Mouse (Mus musculus): ENCODE results near the gene Ewsr1. TPM values are rescaled to one million over a fixed set of nuclear protein-coding genes. Genes with fewer than 3 reads are reported as not detected.

The Ewsr1 gene
- polyA plus RNA-seq, 1 experiment from 2014 or later: 903 TPM

- Histone ChIP-seq H3K27me3 (ENCODE audit: low read depth, poor library complexity, severe bottlenecking) (no peaks in the 10 kb centered on the region), H3K4me3 (no peak overlapping the region), H3K4me1 (no peaks in the 10 kb centered on the region), H3K36me3 (peaks cover 87% of the 10 kb centered on the region), H3K27ac (replicated peaks) (no peak overlapping the region), H3K9me3 (replicated peaks) (no peaks in the 10 kb centered on the region)
- 98% methylated on average over 1 of the region's 1 CpGs for WGBS
- no peak for DNase-seq (ENCODE audit: low spot score)
These were observed 74.0 kb downstream of the Ewsr1 start for GRCm38 (mm10) chr11:5025108-5025507.

Small RNA genes within 50 kb of the gene (microRNA-seq; reads per million reads assigned to microRNA genes)
- gene Gm47296: 0.90 reads per million

Other genes with a start within 250 kb of the Ewsr1 start
- gene Nf2, start 249.7 kb downstream of the Ewsr1 start, polyA plus RNA-seq (2016; fragmentation: Nextera tagmentation; extraction: Ambion mirVana): 55.5 and 65.1 TPM in 2 replicates
- 70.8 and 81.2 TPM in 2 replicates for gene Nipsnap1, start 225.3 kb downstream of the Ewsr1 start, polyA plus RNA-seq (2016; fragmentation: Nextera tagmentation; extraction: Ambion mirVana)
- gene Thoc5, start 203.9 kb downstream of the Ewsr1 start, polyA plus RNA-seq (2016; fragmentation: Nextera tagmentation; extraction: Ambion mirVana): 54.9 and 57.9 TPM in 2 replicates
- gene Nefh, start 151.2 kb downstream of the Ewsr1 start, polyA plus RNA-seq (2016; fragmentation: Nextera tagmentation; extraction: Ambion mirVana): 0.23 and 0.29 TPM in 2 replicates
- gene Ap1b1, start 112.4 kb downstream of the Ewsr1 start, polyA plus RNA-seq (2016; fragmentation: Nextera tagmentation; extraction: Ambion mirVana): 62.2 and 68.4 TPM in 2 replicates
- 0.44 and 1.2 TPM in 2 replicates for gene Rasl10a, start 41.1 kb downstream of the Ewsr1 start, polyA plus RNA-seq (2016; fragmentation: Nextera tagmentation; extraction: Ambion mirVana)
- 22.0 and 23.6 TPM in 2 replicates for gene Gas2l1, start 33.9 kb downstream of the Ewsr1 start, polyA plus RNA-seq (2016; fragmentation: Nextera tagmentation; extraction: Ambion mirVana)
- gene Rhbdd3, start 340 bp downstream of the Ewsr1 start, polyA plus RNA-seq (2016; fragmentation: Nextera tagmentation; extraction: Ambion mirVana): 33.0 and 33.6 TPM in 2 replicates
- 21.9 and 28.2 TPM in 2 replicates for gene Emid1, start 53.0 kb upstream of the Ewsr1 start, polyA plus RNA-seq (2016; fragmentation: Nextera tagmentation; extraction: Ambion mirVana)
- 11.1 and 12.1 TPM in 2 replicates for gene Kremen1, start 162.3 kb upstream of the Ewsr1 start, polyA plus RNA-seq (2016; fragmentation: Nextera tagmentation; extraction: Ambion mirVana)